In the genomic region with DNA sequence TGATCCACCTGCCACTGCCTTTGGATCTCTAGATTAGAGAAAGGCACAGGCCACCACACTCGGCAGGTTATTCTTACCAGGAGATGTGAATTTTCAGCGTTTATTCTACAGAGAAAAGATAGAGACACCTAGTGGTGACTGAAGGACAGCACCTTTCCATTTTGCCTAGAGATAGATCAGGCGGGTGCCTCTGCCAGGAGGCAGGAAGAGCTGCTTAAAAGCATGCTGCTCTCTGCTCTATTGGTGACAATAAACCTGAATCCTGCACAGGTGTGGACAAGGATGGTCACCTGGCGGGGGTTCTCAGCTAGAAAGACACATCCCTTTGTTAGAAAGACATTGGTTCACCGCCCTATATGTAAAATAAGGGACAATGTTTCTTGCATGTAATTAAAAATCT, we compare ENCODE assay signal across 9 mouse cellular contexts. TPM values are rescaled to one million over a fixed set of nuclear protein-coding genes. Genes with fewer than 3 reads are reported as not detected.
DNase-seq lines count a peak whose midpoint lies in the region; ATAC-seq and TF ChIP-seq lines count a peak whose summit lies in the region.
"Had no signal": no experiment of that assay in that cellular context is flagged by ENCODE, and none has a peak within 500 bp of the region (broad histone marks: within the 10 kb centered on the region; RNA-seq: fewer than 3 reads in every experiment).

No protein-coding gene starts in this region.

- H3K36me3 ChIP-seq in embryonic facial prominence, embryonic 11.5 days (replicated peaks; ENCODE audit: control insufficient read depth, insufficient read depth, low read depth, low read length), result peaks cover 5% of the 10 kb centered on the region
- H3K36me3 ChIP-seq in embryonic facial prominence, embryonic 10.5 days (replicated peaks), result peaks cover 70% of the 10 kb centered on the region
- peaks cover 15% of the 10 kb centered on the region for H3K36me3 ChIP-seq in midbrain, embryonic 15.5 days (replicated peaks)

- no peaks in the 10 kb centered on the region for H3K4me1 ChIP-seq in embryonic facial prominence, embryonic 11.5 days (ENCODE audit: control insufficient read depth, insufficient read depth, low read length)
- H3K4me1 ChIP-seq in embryonic facial prominence, embryonic 10.5 days, result peaks cover 6% of the 10 kb centered on the region; the same call in 1 of the 2 replicates
- no peaks in the 10 kb centered on the region; the same call in 1 of the 2 replicates for H3K4me1 ChIP-seq in lung, adult 2 months (ENCODE audit: control insufficient read depth, insufficient read depth, low read length)
- H3K4me1 ChIP-seq in midbrain, embryonic 15.5 days, result no peaks in the 10 kb centered on the region

- TF ChIP-seq CTCF in lung, adult 2 months (IDR thresholded peaks at IDR 0.05; ENCODE audit: insufficient read depth, low read length), result peak; percentile 44; the same call in 1 of the 2 replicates

- peak; percentile 70 for DNase-seq in embryonic facial prominence, embryonic 11.5 days (ENCODE audit: low spot score)
- no peak for DNase-seq in embryonic facial prominence, embryonic 10.5 days (ENCODE audit: low spot score)
- DNase-seq in lung, adult 2 months, result no peak
- DNase-seq in lung, adult 18-20 months, result no peak
- peak; percentile 85 for DNase-seq in brain, adult 2 months (ENCODE audit: low read depth, low spot score)
- DNase-seq in gastrocnemius, postnatal 36 days, result no peak

- H3K9ac ChIP-seq in embryonic facial prominence, embryonic 11.5 days (replicated peaks; ENCODE audit: low read length), result no peak overlapping the region
- H3K9ac ChIP-seq in midbrain, embryonic 15.5 days, result no peak overlapping the region
- H3K9ac ChIP-seq: heart, embryonic 15.5 days had no signal

- no peaks in the 10 kb centered on the region for H3K27me3 ChIP-seq in embryonic facial prominence, embryonic 11.5 days (ENCODE audit: control insufficient read depth, insufficient read depth, low read length)
- H3K27me3 ChIP-seq in embryonic facial prominence, embryonic 10.5 days (replicated peaks; ENCODE audit: low read depth, poor library complexity, severe bottlenecking), result no peaks in the 10 kb centered on the region
- H3K27me3 ChIP-seq in midbrain, embryonic 15.5 days (replicated peaks), result no peaks in the 10 kb centered on the region
- H3K27me3 ChIP-seq: heart, embryonic 15.5 days had no signal

- no peaks in the 10 kb centered on the region for H3K9me3 ChIP-seq in embryonic facial prominence, embryonic 11.5 days (replicated peaks; ENCODE audit: control insufficient read depth, low read length)
- peaks cover 4% of the 10 kb centered on the region; the same call in 1 of the 2 replicates for H3K9me3 ChIP-seq in embryonic facial prominence, embryonic 10.5 days
- no peaks in the 10 kb centered on the region for H3K9me3 ChIP-seq in midbrain, embryonic 15.5 days
- H3K9me3 ChIP-seq: heart, embryonic 15.5 days had no signal

- intact Hi-C loops in gastrocnemius, postnatal 36 days (cut with DNase I), result no loop called here

- 55% methylated on average over 5 of the region's 5 CpGs for WGBS in embryonic facial prominence, embryonic 11.5 days
- WGBS in embryonic facial prominence, embryonic 10.5 days, result 69% methylated on average over 5 of the region's 5 CpGs
- WGBS in lung, adult 2 months, result 48% methylated on average over 5 of the region's 5 CpGs
- WGBS in midbrain, embryonic 15.5 days, result 55% methylated on average over 5 of the region's 5 CpGs

- no peak overlapping the region for H3K4me2 ChIP-seq in embryonic facial prominence, embryonic 11.5 days (ENCODE audit: low read depth, low read length)
- H3K4me2 ChIP-seq in midbrain, embryonic 15.5 days, result no peak overlapping the region
- H3K4me2 ChIP-seq: heart, embryonic 15.5 days had no signal

- no peak overlapping the region for H3K4me3 ChIP-seq in embryonic facial prominence, embryonic 11.5 days (ENCODE audit: low read depth, low read length)
- no peak overlapping the region for H3K4me3 ChIP-seq in embryonic facial prominence, embryonic 10.5 days
- H3K4me3 ChIP-seq in lung, adult 2 months (replicated peaks; ENCODE audit: extremely low read depth, low read depth, low read length), result no peak overlapping the region
- no peak overlapping the region for H3K4me3 ChIP-seq in midbrain, embryonic 15.5 days
- H3K4me3 ChIP-seq: heart, embryonic 15.5 days had no signal

- TF ChIP-seq POLR2A in lung, adult 2 months (IDR thresholded peaks at IDR 0.05; ENCODE audit: borderline replicate concordance, extremely low read depth, low read depth, low read length), result no peak

- H3K27ac ChIP-seq in embryonic facial prominence, embryonic 11.5 days (replicated peaks; ENCODE audit: low read depth, low read length), result no peak overlapping the region
- H3K27ac ChIP-seq in embryonic facial prominence, embryonic 10.5 days (replicated peaks), result no peak overlapping the region
- H3K27ac ChIP-seq in midbrain, embryonic 15.5 days, result no peak overlapping the region
- H3K27ac ChIP-seq: heart, embryonic 15.5 days had no signal

- no peak for ATAC-seq in embryonic facial prominence, embryonic 11.5 days (replicated peaks; ENCODE audit: insufficient number of reproducible peaks, low FRiP score, low TSS enrichment, low read depth)
- ATAC-seq in granulocyte monocyte progenitor cell, adult 5-6 weeks (replicated peaks; ENCODE audit: poor library complexity, severe bottlenecking), result peak; percentile 54
- peak; percentile 65 for ATAC-seq in midbrain, embryonic 15.5 days (replicated peaks)

RNA-seq across cellular contexts. Expression of gene Zbtb2, which starts 15.9 kb away (rescaled TPM):
- polyA plus RNA-seq in embryonic facial prominence, embryonic 11.5 days (2014; fragmentation: Nextera tagmentation; extraction: Ambion mirVana), result 20.3 and 23.3 TPM in 2 replicates
- polyA plus RNA-seq in embryonic facial prominence, embryonic 10.5 days (2016; fragmentation: Nextera tagmentation; extraction: Ambion mirVana), result 18.8 and 22.7 TPM in 2 replicates
- 8.8 and 9.9 TPM in 2 replicates for polyA plus RNA-seq in lung, adult 2 months (2012; rRNA removed)
- 6.8 and 12.9 TPM in 2 replicates for total RNA-seq in granulocyte monocyte progenitor cell, adult 5-6 weeks (2014; fragmentation: Nextera tagmentation)
- total RNA-seq in granulocyte monocyte progenitor cell, adult 5-6 weeks (2017), result 11.1 and 13.4 TPM in 2 replicates
- 16.5 and 16.6 TPM in 2 replicates for polyA plus RNA-seq in midbrain, embryonic 15.5 days (2015; fragmentation: Nextera tagmentation; extraction: Ambion mirVana)
- 1 to 10 TPM; 5.1 to 6.3 TPM for total RNA-seq in gastrocnemius, postnatal 36 days (2021)

Comparison
In these comparisons a context has a peak if more than half of its experiments do, and no peak if none do; other contexts are left out.
1. DNase-seq: peak in embryonic facial prominence, embryonic 11.5 days (single experiment) and brain, adult 2 months (single experiment); none in embryonic facial prominence, embryonic 10.5 days (single experiment), lung, adult 2 months (single experiment), lung, adult 18-20 months (0 of 2) and gastrocnemius, postnatal 36 days (0 of 2).